Mouse (Mus musculus) forebrain, postnatal 0 days (tissue): ENCODE data around the gene Zhx3. TPM values are rescaled to one million over a fixed set of nuclear protein-coding genes. Genes with fewer than 3 reads are reported as not detected.

Source experiments
- ATAC-seq: fragments of 200-750 bp; cut with Nextera tagmentation; 2 replicates; pipeline ENCODE4 v1.8.0; 2017; ENCODE audit warnings: mild to moderate bottlenecking, moderate library complexity
- DNase-seq: peaks from one replicate; pipeline ENCODE4 v3.0.0-alpha.2; 2015
- H3K27ac ChIP-seq: fragments of 300-500 bp; sonication (generic); 2 replicates; pipeline ENCODE4 v1.5.1; 2014; ENCODE audit warnings: low read depth, mild to moderate bottlenecking, antibody characterized with exemption, low read length, moderate library complexity, mixed read lengths
- H3K27me3 ChIP-seq: fragments of 300-500 bp; sonication (generic); 2 replicates; pipeline ENCODE4 v1.6.1; 2014; ENCODE audit warnings: mild to moderate bottlenecking, low read length, mixed read lengths; ENCODE audit not compliant: insufficient read depth
- H3K36me3 ChIP-seq: fragments of 300-500 bp; sonication (generic); 2 replicates; pipeline ENCODE4 v1.6.1; 2014; ENCODE audit warnings: mild to moderate bottlenecking, moderate library complexity; ENCODE audit not compliant: insufficient read depth
- H3K4me1 ChIP-seq: fragments of 300-500 bp; sonication (generic); 2 replicates; pipeline ENCODE4 v1.6.1; 2014; ENCODE audit warnings: antibody characterized with exemption; ENCODE audit not compliant: insufficient read depth
- H3K4me2 ChIP-seq: fragments of 300-500 bp; sonication (generic); 2 replicates; pipeline ENCODE4 v1.6.1; 2014; ENCODE audit warnings: low read depth, mild to moderate bottlenecking, moderate library complexity
- H3K4me3 ChIP-seq: fragments of 300-500 bp; sonication (generic); 2 replicates; pipeline ENCODE4 v1.5.1; 2014; ENCODE audit warnings: low read depth, low read length, mixed read lengths
- H3K9ac ChIP-seq: fragments of 300-500 bp; sonication (generic); 2 replicates; pipeline ENCODE4 v1.6.1; 2014; ENCODE audit warnings: mild to moderate bottlenecking
- H3K9me3 ChIP-seq: fragments of 300-500 bp; sonication (generic); 2 replicates; pipeline ENCODE4 v1.6.1; 2016; ENCODE audit warnings: low read length
- CTCF ChIP-seq: sonication (generic); IDR thresholded peaks from 2 replicates; pipeline ENCODE4 v1.5.1; 2016; ENCODE audit warnings: antibody characterized with exemption, control low read depth, low read depth
- WGBS: fragments of 180-500 bp; shearing (Covaris S2); extraction: QIAGEN DNeasy Blood & Tissue Kit; methylation state at CpG from one replicate; pipeline ENCODE4 v1.1.7; 2014; 5-methylcytosine and 5-hydroxymethylcytosine counted together
- polyA plus RNA-seq: library from polyadenylated mRNA; unstranded; fragments of >200 nt; fragmentation: Nextera tagmentation; extraction: Ambion mirVana; gene quantifications from 2 replicates; pipeline ENCODE4 v1.2.1, GENCODE M21; 2015
- total RNA-seq: library from RNA; depleted of rRNA; stranded (reverse); fragments of >200 nt; gene quantifications from 2 replicates; pipeline ENCODE4 v1.2.3, GENCODE M21; 2014

The Zhx3 gene
- total and polyA plus RNA-seq, 2 experiments from 2014 or later = 18.5 to 44.9 TPM

DNA sequence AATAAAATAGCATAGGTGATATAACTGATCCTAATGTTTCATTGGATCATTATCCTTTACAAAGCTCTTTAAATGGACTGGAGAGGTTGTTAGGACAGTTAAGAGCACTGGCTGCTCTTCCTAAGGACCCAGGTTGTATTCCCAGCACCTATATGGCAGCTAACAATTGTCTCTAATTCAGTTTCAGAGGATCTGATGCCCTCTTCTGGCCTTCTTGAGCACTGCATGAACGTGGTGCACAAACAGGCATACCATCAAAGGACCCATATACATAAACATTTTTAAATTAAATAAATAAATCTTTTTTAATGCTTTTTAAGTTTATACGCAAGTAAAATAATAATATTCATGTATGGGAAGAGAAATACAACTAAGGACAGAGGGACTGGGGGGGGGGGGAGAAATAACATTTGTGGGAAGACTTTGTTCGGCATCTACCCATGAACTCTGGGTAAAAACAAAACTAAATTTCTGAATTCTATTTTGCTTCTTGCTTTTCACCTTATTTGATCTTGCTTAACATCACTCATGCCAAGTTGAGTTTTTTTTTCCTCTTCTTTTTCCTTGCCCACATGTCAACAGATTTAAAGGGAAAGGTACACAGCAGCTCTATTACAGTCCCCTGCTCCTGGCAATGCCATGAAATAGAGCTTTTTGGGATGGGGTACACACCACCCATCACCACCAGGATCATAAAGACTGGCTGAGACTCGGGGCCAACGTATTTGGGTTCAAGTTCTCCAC lies 16.3 kb downstream of the Zhx3 start:
- 82% methylated on average over 5 of the region's 5 CpGs for WGBS
- no peak overlapping the region for H3K4me3 ChIP-seq
- no peak overlapping the region for H3K9ac ChIP-seq
- H3K4me2 ChIP-seq = no peak overlapping the region
- no peak overlapping the region for H3K27ac ChIP-seq
- no peaks in the 10 kb centered on the region for H3K27me3 ChIP-seq
- peaks cover 8% of the 10 kb centered on the region; the same call in 1 of the 2 replicates for H3K4me1 ChIP-seq
- ATAC-seq (no peak), DNase-seq (no peak)
- 0 out of 2 replicates have a peak, but pooled peaks have one; percentile 9 for TF ChIP-seq CTCF
- H3K36me3 ChIP-seq = no peaks in the 10 kb centered on the region
- H3K9me3 ChIP-seq = no peaks in the 10 kb centered on the region

DNA sequence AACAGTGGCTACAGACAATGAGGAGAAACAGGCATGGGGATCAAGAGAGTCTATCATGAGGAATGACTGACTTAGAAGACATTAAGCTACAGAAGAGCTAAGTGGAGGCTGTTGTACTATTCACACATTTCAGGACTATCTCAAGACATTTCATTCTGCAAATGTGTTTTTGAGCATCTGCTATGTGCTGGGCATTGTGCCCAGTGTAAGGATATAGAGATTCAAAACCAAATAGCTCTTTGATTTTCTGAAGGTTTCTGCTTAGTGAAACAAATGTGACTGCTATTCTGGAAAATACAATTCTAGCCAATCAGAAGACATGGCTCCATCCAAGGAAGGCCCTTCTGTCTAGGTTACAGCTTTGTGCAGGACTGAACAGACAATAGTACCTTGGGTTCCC lies 18.1 kb downstream of the Zhx3 start:
- DNase-seq (peak; percentile 78), ATAC-seq (peak; percentile 70)
- Histone ChIP-seq H3K4me1 (peaks cover 8% of the 10 kb centered on the region; the same call in 1 of the 2 replicates), H3K9me3 (no peaks in the 10 kb centered on the region), H3K4me2 (no peak overlapping the region), H3K27me3 (no peaks in the 10 kb centered on the region), H3K36me3 (no peaks in the 10 kb centered on the region), H3K9ac (no peak overlapping the region), H3K27ac (peak overlapping the region; percentile 52), H3K4me3 (no peak overlapping the region)
- TF ChIP-seq CTCF = no peak

DNA sequence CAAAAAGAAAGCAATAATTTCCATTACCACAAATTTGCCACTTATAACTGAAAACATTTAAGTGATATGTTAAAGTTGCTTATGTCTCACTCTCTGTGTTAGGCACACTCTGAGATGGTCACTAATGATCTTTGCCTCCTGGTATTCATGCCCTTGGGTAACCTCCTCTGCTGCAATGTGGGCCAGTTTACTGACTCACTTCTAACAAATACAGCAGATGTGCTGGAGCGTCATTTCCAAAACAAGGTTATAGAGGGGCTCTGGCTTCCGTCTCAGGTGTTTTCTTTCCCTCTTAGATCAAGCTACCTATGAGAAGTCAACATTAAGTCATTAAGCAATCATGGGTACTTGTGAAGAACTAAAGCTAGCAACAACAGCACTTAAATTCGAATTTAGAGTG lies 22.4 kb downstream of the Zhx3 start:
- no peak overlapping the region for H3K9ac ChIP-seq
- WGBS = 79% methylated on average over 3 of the region's 3 CpGs
- peaks cover 8% of the 10 kb centered on the region; the same call in 1 of the 2 replicates for H3K4me1 ChIP-seq
- ATAC-seq = no peak
- H3K9me3 ChIP-seq = no peaks in the 10 kb centered on the region
- no peaks in the 10 kb centered on the region for H3K36me3 ChIP-seq
- no peak for TF ChIP-seq CTCF
- no peak for DNase-seq
- no peaks in the 10 kb centered on the region for H3K27me3 ChIP-seq
- H3K4me2 ChIP-seq = no peak overlapping the region
- H3K27ac ChIP-seq = no peak overlapping the region
- H3K4me3 ChIP-seq = no peak overlapping the region

DNA sequence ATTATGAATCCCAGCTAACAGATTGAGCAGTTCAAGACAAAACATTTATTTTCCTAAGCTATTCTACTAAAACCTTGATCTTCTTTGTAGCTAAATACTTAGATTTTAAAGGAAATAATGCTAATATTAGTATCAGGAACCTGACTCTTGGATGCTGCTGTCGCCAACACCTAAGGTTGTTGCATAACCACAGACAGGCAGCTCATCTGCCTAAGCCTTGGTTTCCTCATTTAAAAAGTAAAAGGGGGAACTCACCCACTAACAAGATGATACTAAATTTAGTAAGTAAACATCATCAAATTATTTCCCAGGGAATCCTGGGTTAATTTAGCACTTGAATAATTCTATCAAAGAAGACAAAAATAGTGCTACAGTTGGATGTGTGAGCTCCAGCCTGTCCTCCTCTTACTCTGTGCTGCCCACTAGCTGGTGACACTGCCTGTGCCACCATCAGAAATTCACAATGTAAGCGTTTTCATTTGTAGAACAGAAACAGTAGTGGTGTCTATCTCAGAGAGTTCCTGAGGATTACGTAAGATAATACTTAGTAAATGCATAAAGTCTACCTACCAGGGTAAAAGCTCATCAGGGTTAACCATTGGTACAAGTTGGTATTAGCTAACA lies 23.1 kb downstream of the Zhx3 start:
- Histone ChIP-seq H3K27ac (no peak overlapping the region), H3K4me2 (no peak overlapping the region), H3K36me3 (no peaks in the 10 kb centered on the region), H3K4me3 (no peak overlapping the region), H3K9me3 (no peaks in the 10 kb centered on the region), H3K4me1 (peaks cover 4% of the 10 kb centered on the region; the same call in 1 of the 2 replicates), H3K27me3 (no peaks in the 10 kb centered on the region), H3K9ac (no peak overlapping the region)
- no peak for TF ChIP-seq CTCF
- WGBS = 78% methylated on average over 3 of the region's 3 CpGs
- ATAC-seq (no peak), DNase-seq (no peak)

DNA sequence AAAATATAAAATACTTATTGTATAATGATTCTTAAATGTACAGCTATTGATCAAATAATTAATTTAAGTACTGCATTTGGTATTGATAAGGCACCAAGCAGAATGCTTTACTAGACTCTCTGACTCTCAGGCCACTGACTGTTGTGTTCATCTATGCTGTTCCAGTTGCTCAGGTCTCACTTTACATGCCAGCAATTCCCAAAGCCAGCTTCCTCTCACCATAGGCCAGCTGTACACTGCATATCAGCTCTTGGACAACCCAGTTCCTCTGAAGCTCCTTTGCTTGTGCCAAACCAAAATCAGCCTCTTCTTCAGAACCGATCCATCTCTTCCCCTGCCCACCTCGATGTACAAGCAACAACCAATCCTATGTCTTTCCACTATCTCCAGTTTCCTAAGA lies 24.6 kb downstream of the Zhx3 start:
- no peak for ATAC-seq

DNA sequence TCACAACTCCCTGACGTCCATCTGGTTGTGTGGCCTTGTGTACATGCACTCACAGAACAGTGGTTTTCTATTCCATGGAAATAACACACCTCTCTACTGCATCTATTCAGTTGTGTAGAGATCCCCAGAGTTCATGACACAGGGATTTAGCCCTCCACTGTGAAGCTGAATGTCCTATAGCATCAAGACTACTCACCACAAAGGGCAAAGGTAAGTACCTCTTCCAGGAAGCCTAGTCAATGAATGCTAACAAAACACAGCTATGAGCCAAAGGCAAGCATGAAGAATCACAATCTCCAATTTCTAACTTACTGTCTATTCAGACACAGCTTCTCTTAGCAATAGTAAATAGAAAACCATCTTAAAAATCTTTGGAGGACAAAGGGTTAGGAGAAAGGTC lies 25.1 kb downstream of the Zhx3 start:
- ATAC-seq (no peak), DNase-seq (no peak)
- Histone ChIP-seq H3K4me2 (no peak overlapping the region), H3K9me3 (no peaks in the 10 kb centered on the region), H3K36me3 (no peaks in the 10 kb centered on the region), H3K4me3 (no peak overlapping the region), H3K9ac (no peak overlapping the region), H3K4me1 (no peaks in the 10 kb centered on the region), H3K27me3 (no peaks in the 10 kb centered on the region), H3K27ac (no peak overlapping the region)
- 79% methylated on average over 1 of the region's 1 CpGs for WGBS
- no peak for TF ChIP-seq CTCF

More for the DNA sequence above, 24.6 kb downstream of the Zhx3 start:
- Histone ChIP-seq H3K36me3 (no peaks in the 10 kb centered on the region), H3K4me1 (no peaks in the 10 kb centered on the region), H3K27me3 (no peaks in the 10 kb centered on the region), H3K9me3 (no peaks in the 10 kb centered on the region), H3K27ac (no peak overlapping the region), H3K9ac (no peak overlapping the region), H3K4me3 (no peak overlapping the region), H3K4me2 (no peak overlapping the region)
- TF ChIP-seq CTCF = no peak
- WGBS = 83% methylated on average over 2 of the region's 2 CpGs
- DNase-seq = no peak

DNA sequence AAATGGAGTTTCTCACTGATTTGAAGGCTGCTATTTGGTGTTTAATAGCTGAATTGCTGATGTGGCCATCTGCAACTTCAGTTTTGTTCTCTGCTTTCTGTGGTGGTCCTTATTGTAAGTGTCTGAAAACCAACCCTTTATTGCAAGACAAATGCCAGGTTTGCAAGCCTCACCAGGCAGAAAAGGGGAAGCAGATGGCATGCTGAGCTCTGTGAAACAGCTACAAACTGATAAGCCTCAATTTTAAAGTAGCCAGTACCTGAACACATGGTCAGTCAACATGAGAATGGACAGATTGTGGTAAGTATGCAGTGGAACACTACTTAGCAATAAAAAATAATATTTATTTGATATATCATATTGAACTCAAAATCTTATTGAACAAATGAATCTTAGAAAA lies 32.0 kb downstream of the Zhx3 start:
- H3K27me3 ChIP-seq = no peaks in the 10 kb centered on the region
- no peak for TF ChIP-seq CTCF
- H3K9ac ChIP-seq = no peak overlapping the region
- no peak for ATAC-seq
- no peaks in the 10 kb centered on the region for H3K9me3 ChIP-seq
- no peak for DNase-seq
- no peaks in the 10 kb centered on the region for H3K4me1 ChIP-seq
- H3K4me2 ChIP-seq = no peak overlapping the region
- H3K27ac ChIP-seq = no peak overlapping the region
- no peaks in the 10 kb centered on the region for H3K36me3 ChIP-seq
- H3K4me3 ChIP-seq = no peak overlapping the region
